Mouse (Mus musculus): ENCODE data around the gene Ankle1.

DNA sequence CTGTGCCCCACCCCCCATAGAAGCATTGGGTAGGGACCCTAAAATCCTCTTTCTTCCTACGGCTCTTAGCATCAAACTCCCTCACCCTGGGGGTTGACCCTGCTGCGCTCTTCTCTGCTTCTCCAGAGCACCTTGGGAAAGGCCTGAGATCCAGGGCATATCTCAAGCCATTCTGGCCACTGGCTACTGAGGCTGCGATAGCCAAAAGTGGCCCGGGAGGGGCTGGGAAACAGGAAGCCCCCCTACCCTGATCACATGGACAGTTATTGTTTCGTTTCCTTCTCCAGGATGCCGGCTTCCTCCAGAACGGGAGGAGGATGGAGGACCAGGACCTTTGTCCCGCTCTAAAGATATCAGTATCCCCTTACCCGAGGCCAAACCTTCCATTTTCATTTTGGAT is 10.2 kb upstream of the Ankle1 start, which contains the start of gene Ushbp1:
- TF ChIP-seq CTCF (IDR thresholded peaks at IDR 0.05; ENCODE audit: extremely low read depth, insufficient read depth, insufficient read length, insufficient replicate concordance) (no peak), POLR2A (IDR thresholded peaks at IDR 0.05; ENCODE audit: low read depth, low read length) (no peak)

Measured in spleen, adult 2 months (tissue).